Mouse (Mus musculus) heart, adult 2 months (tissue): ENCODE results near the gene Cep97.

Experiments
- CTCF ChIP-seq: fragments of 200-600 bp; IDR thresholded peaks from 2 replicates; pipeline ENCODE4 v1.8.1; 2022; ENCODE audit warnings: antibody characterized with exemption, mild to moderate bottlenecking, moderate library complexity
- EP300 ChIP-seq: fragments of 200-500 bp; IDR thresholded peaks from 2 replicates; pipeline ENCODE4 v1.6.1; 2011; ENCODE audit warnings: low read depth, low read length, control low read depth; ENCODE audit not compliant: insufficient read depth
- POLR2A ChIP-seq: fragments of 200-500 bp; IDR thresholded peaks from 2 replicates; pipeline ENCODE4 v1.6.1; 2011; ENCODE audit warnings: mild to moderate bottlenecking, low read depth, low read length, control low read depth; ENCODE audit not compliant: insufficient read depth

- TF ChIP-seq POLR2A (no peak), CTCF (no peak), EP300 (no peak)
Measured at GRCm38 (mm10) chr16:55938761-55939160, 4.1 kb upstream of the Cep97 start.
